Mouse (Mus musculus): ENCODE measurements around the gene Wiz. TPM values are rescaled to one million over a fixed set of nuclear protein-coding genes. Genes with fewer than 3 reads are reported as not detected.

Gene Wiz
- polyA plus RNA-seq, 1 experiment from 2014 or later: 5.8 TPM

- no peaks in the 10 kb centered on the region for H3K27me3 ChIP-seq
- H3K9me3 ChIP-seq (replicated peaks): no peaks in the 10 kb centered on the region
- H3K4me2 ChIP-seq: peak overlapping the region; percentile 90
- H3K4me1 ChIP-seq (replicated peaks): peaks cover 39% of the 10 kb centered on the region
- H3K9ac ChIP-seq: peak overlapping the region; percentile 82
- 4% methylated on average over 4 of the region's 4 CpGs for WGBS (ENCODE audit: insufficient replicate concordance)
- peak; percentile 51 for DNase-seq
- H3K4me3 ChIP-seq (replicated peaks): peak overlapping the region; percentile 89
- peak overlapping the region; percentile 92 for H3K27ac ChIP-seq
- ATAC-seq (ENCODE audit: low read depth): peak; percentile 45
- peaks cover 15% of the 10 kb centered on the region for H3K36me3 ChIP-seq
These were observed 40.1 kb downstream of the Wiz start for GRCm38 (mm10) chr17:32349037-32349732.

GRCm38 (mm10) chr17:32348406-32348805 is 40.8 kb downstream of the Wiz start:
- WGBS (ENCODE audit: insufficient replicate concordance): 73% methylated on average over 2 of the region's 2 CpGs
- no peak for DNase-seq
- peak overlapping the region; percentile 82 for H3K9ac ChIP-seq

GRCm38 (mm10) chr17:32341102-32341501 is 48.1 kb downstream of the Wiz start:
- WGBS (ENCODE audit: insufficient replicate concordance): 74% methylated on average over 1 of the region's 1 CpGs
- Histone ChIP-seq H3K4me3 (replicated peaks) (no peak overlapping the region), H3K27me3 (no peaks in the 10 kb centered on the region), H3K27ac (no peak overlapping the region), H3K4me2 (no peak overlapping the region), H3K4me1 (replicated peaks) (peaks cover 10% of the 10 kb centered on the region), H3K36me3 (peaks cover 62% of the 10 kb centered on the region), H3K9ac (no peak overlapping the region), H3K9me3 (replicated peaks) (no peaks in the 10 kb centered on the region)
- ATAC-seq (ENCODE audit: low read depth): no peak
- DNase-seq: no peak

More at GRCm38 (mm10) chr17:32348406-32348805, 40.8 kb downstream of the Wiz start:
- H3K36me3 ChIP-seq: peaks cover 15% of the 10 kb centered on the region
- H3K4me1 ChIP-seq (replicated peaks): peaks cover 39% of the 10 kb centered on the region
- no peak for ATAC-seq (ENCODE audit: low read depth)
- H3K27me3 ChIP-seq: no peaks in the 10 kb centered on the region
- peak overlapping the region; percentile 92 for H3K27ac ChIP-seq
- H3K4me3 ChIP-seq (replicated peaks): peak overlapping the region; percentile 89
- H3K4me2 ChIP-seq: peak overlapping the region; percentile 90
- H3K9me3 ChIP-seq (replicated peaks): no peaks in the 10 kb centered on the region

GRCm38 (mm10) chr17:32340110-32340509 is 49.1 kb downstream of the Wiz start:
- Histone ChIP-seq H3K4me3 (replicated peaks) (no peak overlapping the region), H3K27ac (no peak overlapping the region), H3K9ac (no peak overlapping the region), H3K4me2 (no peak overlapping the region), H3K4me1 (replicated peaks) (peaks cover 10% of the 10 kb centered on the region), H3K9me3 (replicated peaks) (no peaks in the 10 kb centered on the region), H3K36me3 (peaks cover 72% of the 10 kb centered on the region), H3K27me3 (no peaks in the 10 kb centered on the region)
- DNase-seq (no peak), ATAC-seq (ENCODE audit: low read depth) (no peak)
- 7% methylated on average over 1 of the region's 1 CpGs for WGBS (ENCODE audit: insufficient replicate concordance)

GRCm38 (mm10) chr17:32335869-32336268 is 53.4 kb downstream of the Wiz start:
- Histone ChIP-seq H3K9ac (no peak overlapping the region), H3K9me3 (replicated peaks) (no peaks in the 10 kb centered on the region), H3K36me3 (peaks cover 81% of the 10 kb centered on the region), H3K4me1 (replicated peaks) (peaks cover 13% of the 10 kb centered on the region), H3K4me2 (no peak overlapping the region), H3K27me3 (no peaks in the 10 kb centered on the region), H3K4me3 (replicated peaks) (no peak overlapping the region), H3K27ac (no peak overlapping the region)
- ATAC-seq (ENCODE audit: low read depth) (no peak), DNase-seq (no peak)
- WGBS (ENCODE audit: insufficient replicate concordance): 67% methylated on average over 2 of the region's 2 CpGs

- H3K4me2 ChIP-seq: no peak overlapping the region
- H3K4me1 ChIP-seq (replicated peaks): peaks cover 4% of the 10 kb centered on the region
- H3K9ac ChIP-seq: no peak overlapping the region
- no peak overlapping the region for H3K27ac ChIP-seq
- no peak for ATAC-seq (ENCODE audit: low read depth)
- peaks cover 84% of the 10 kb centered on the region for H3K36me3 ChIP-seq
- no peaks in the 10 kb centered on the region for H3K27me3 ChIP-seq
- 93% methylated on average over 12 of the region's 12 CpGs for WGBS (ENCODE audit: insufficient replicate concordance)
- no peak for DNase-seq
- no peaks in the 10 kb centered on the region for H3K9me3 ChIP-seq (replicated peaks)
- H3K4me3 ChIP-seq (replicated peaks): no peak overlapping the region
These were observed 54.3 kb downstream of the Wiz start for GRCm38 (mm10) chr17:32334921-32335320.

GRCm38 (mm10) chr17:32333675-32334303 is 55.5 kb downstream of the Wiz start:
- Histone ChIP-seq H3K4me1 (replicated peaks) (peaks cover 4% of the 10 kb centered on the region), H3K27ac (no peak overlapping the region), H3K27me3 (no peaks in the 10 kb centered on the region), H3K9ac (no peak overlapping the region), H3K4me3 (replicated peaks) (no peak overlapping the region), H3K36me3 (peaks cover 85% of the 10 kb centered on the region), H3K4me2 (no peak overlapping the region), H3K9me3 (replicated peaks) (no peaks in the 10 kb centered on the region)
- DNase-seq (no peak), ATAC-seq (ENCODE audit: low read depth) (peak; percentile 52)
- WGBS (ENCODE audit: insufficient replicate concordance): 73% methylated on average over 31 of the region's 31 CpGs

- H3K36me3 ChIP-seq: peaks cover 68% of the 10 kb centered on the region
- H3K4me3 ChIP-seq (replicated peaks): no peak overlapping the region
- no peak overlapping the region for H3K4me2 ChIP-seq
- no peak overlapping the region for H3K27ac ChIP-seq
- no peak overlapping the region for H3K9ac ChIP-seq
- DNase-seq: no peak
- no peaks in the 10 kb centered on the region for H3K9me3 ChIP-seq (replicated peaks)
- peaks cover 12% of the 10 kb centered on the region for H3K4me1 ChIP-seq (replicated peaks)
- no peak for ATAC-seq (ENCODE audit: low read depth)
- no peaks in the 10 kb centered on the region for H3K27me3 ChIP-seq
These were observed 61.7 kb downstream of the Wiz start for GRCm38 (mm10) chr17:32327501-32327900.

GRCm38 (mm10) chr17:32322809-32323208 is 66.4 kb downstream of the Wiz start:
- H3K4me2 ChIP-seq: peak overlapping the region; percentile 93
- DNase-seq: no peak
- peaks cover 46% of the 10 kb centered on the region for H3K4me1 ChIP-seq (replicated peaks)
- H3K27me3 ChIP-seq: no peaks in the 10 kb centered on the region
- H3K9me3 ChIP-seq (replicated peaks): no peaks in the 10 kb centered on the region
- ATAC-seq (ENCODE audit: low read depth): no peak
- WGBS (ENCODE audit: insufficient replicate concordance): 84% methylated on average over 1 of the region's 1 CpGs
- H3K4me3 ChIP-seq (replicated peaks): peak overlapping the region; percentile 81; the same call in 1 of the 2 replicates
- H3K36me3 ChIP-seq: peaks cover 41% of the 10 kb centered on the region
- H3K9ac ChIP-seq: peak overlapping the region; percentile 83; the same call in 1 of the 2 replicates
- peak overlapping the region; percentile 18; the same call in 1 of the 2 replicates for H3K27ac ChIP-seq

- ATAC-seq (ENCODE audit: low read depth): no peak
- Histone ChIP-seq H3K4me2 (peak overlapping the region; percentile 93), H3K27me3 (no peaks in the 10 kb centered on the region), H3K9me3 (replicated peaks) (no peaks in the 10 kb centered on the region), H3K36me3 (peaks cover 47% of the 10 kb centered on the region), H3K27ac (peak overlapping the region; percentile 95), H3K4me3 (replicated peaks) (peak overlapping the region; percentile 81), H3K9ac (peak overlapping the region; percentile 83), H3K4me1 (replicated peaks) (peaks cover 42% of the 10 kb centered on the region)
- 23% methylated on average over 6 of the region's 6 CpGs for WGBS (ENCODE audit: insufficient replicate concordance)
- DNase-seq: no peak
These were observed 67.4 kb downstream of the Wiz start for GRCm38 (mm10) chr17:32321836-32322235.

GRCm38 (mm10) chr17:32321390-32321734 is 67.9 kb downstream of the Wiz start:
- Histone ChIP-seq H3K9ac (peak overlapping the region; percentile 83), H3K27ac (peak overlapping the region; percentile 95), H3K27me3 (no peaks in the 10 kb centered on the region), H3K36me3 (peaks cover 50% of the 10 kb centered on the region), H3K9me3 (replicated peaks) (no peaks in the 10 kb centered on the region), H3K4me1 (replicated peaks) (peaks cover 42% of the 10 kb centered on the region), H3K4me3 (replicated peaks) (peak overlapping the region; percentile 81), H3K4me2 (peak overlapping the region; percentile 93)
- ATAC-seq (ENCODE audit: low read depth): peak; percentile 76
- 0% methylated on average over 23 of the region's 23 CpGs for WGBS (ENCODE audit: insufficient replicate concordance)
- DNase-seq: no peak

Measured in liver, embryonic 13.5 days (tissue).